Mouse (Mus musculus) kidney, adult 9 months (tissue): ENCODE measurements at regions not wholly inside any gene's neighbourhood (a gene's known extent, or its start where the extent isn't known, plus 50 kb on each side); places are given as distances from the start of the nearest gene placed in this dataset.

ENCODE experiments used
- DNase-seq: peaks from one replicate; pipeline ENCODE4 v3.0.0; 2022

- DNase-seq, result no peak
Measured at GRCm38 (mm10) chr10:120666202-120666860, 190.1 kb upstream of the Hmga2 start.

GRCm38 (mm10) chr10:120665670-120666069 lies 189.4 kb upstream of the Hmga2 start:
- DNase-seq, result no peak

DNA sequence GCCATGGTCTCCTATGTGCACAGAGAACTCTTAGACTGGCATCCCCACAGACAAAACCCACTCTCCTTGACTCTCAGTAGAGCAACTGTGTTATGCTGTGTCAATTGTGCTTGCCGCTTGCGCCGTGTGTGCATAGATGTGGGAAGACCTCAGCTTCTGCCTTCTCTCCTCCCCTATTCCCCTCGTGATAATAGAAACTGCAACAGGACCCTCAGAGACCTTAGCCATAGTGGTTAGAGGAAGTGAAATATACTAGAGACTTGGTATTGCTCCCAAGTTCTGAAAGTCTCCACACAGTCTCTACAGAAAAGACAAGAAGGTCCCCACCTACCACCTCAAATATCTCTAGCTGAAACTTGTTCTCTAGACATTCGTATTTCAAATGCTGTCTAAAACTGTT lies 188.2 kb upstream of the Hmga2 start:
- DNase-seq, result no peak

GRCm38 (mm10) chr10:120663396-120663795 lies 187.1 kb upstream of the Hmga2 start:
- DNase-seq, result no peak

GRCm38 (mm10) chr10:120660503-120660902 lies 184.2 kb upstream of the Hmga2 start:
- no peak for DNase-seq

GRCm38 (mm10) chr10:120655238-120655931 lies 179.1 kb upstream of the Hmga2 start:
- DNase-seq, result no peak

DNA sequence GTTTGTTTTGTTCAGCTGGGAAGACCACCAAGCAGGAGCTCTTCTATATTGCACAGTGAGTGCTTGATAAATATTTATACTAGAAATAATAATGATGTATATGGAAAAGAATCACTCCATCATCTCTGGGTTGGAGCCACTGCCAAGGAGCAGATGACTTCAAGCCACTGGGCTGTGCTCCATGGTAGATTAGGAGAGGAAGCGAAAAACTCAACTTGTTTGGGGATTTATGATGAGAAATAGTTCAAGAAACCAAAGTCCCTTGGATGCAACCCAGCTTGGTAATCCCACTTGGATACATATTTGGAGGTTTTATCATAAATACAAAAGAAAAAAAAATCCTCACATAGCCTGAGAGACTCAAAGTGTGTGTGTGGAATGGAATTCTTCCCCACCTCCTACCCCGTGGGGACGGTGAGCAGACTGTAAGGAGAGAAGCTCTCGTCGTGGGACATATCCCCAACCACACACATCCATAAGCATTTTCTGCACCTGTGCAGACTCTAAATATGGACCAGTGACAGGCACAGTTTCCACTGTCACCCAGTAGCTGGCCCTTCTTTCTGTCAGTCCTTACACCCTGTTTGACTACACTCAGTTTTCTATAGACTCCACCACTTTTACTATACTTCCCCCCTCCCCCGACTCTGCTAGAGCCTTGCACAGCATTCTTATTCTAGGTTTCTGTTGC lies 176.4 kb upstream of the Hmga2 start:
- DNase-seq, result no peak

GRCm38 (mm10) chr10:120651845-120652244 lies 175.6 kb upstream of the Hmga2 start:
- no peak for DNase-seq

GRCm38 (mm10) chr10:120650336-120650735 lies 174.1 kb upstream of the Hmga2 start:
- DNase-seq, result no peak

GRCm38 (mm10) chr10:120648741-120649140 lies 172.5 kb upstream of the Hmga2 start:
- DNase-seq, result no peak

DNA sequence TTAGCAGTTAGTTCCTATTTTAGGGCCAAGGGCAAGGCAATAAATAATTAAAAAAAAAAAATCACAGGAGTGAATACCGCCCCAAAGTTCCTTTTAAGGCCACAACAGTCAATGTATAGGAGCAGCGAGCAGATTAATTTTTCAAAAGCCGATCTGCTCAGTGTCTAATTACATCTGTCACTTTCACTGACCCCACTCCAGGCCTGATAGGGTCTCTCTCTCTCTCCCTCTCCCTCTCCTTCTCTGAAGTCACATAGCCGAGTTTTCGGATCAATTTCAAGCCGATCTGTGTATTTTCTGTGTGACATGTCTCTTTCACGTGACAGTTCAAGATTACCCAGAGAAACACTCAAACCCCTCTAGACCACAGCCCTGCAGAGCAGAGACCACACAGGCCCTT lies 171.8 kb upstream of the Hmga2 start:
- no peak for DNase-seq

GRCm38 (mm10) chr10:120647323-120647722 lies 171.1 kb upstream of the Hmga2 start:
- DNase-seq, result no peak

GRCm38 (mm10) chr10:120646862-120647311 lies 170.6 kb upstream of the Hmga2 start:
- no peak for DNase-seq

DNA sequence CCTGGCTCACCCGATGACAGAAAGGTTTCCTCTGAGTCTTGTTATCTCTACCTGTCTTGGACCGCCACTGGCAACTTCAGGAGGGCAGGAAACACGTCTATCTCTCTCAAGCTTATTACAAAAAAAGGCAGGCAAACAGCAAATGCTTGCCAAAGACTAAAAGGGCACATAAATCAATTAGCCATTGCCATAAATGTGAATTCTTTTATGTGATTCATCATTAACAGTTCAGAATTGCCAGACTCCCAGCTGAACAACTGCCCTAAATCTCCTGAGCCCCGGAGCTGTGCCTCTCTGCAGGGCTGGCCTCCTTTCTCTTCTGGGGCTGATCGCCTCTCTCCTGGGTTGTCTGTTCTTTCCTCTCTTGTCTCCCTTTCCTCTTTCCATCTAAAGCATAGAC lies 164.6 kb upstream of the Hmga2 start:
- no peak for DNase-seq

- no peak for DNase-seq
Measured at GRCm38 (mm10) chr10:120638316-120638715, 162.0 kb upstream of the Hmga2 start.

DNA sequence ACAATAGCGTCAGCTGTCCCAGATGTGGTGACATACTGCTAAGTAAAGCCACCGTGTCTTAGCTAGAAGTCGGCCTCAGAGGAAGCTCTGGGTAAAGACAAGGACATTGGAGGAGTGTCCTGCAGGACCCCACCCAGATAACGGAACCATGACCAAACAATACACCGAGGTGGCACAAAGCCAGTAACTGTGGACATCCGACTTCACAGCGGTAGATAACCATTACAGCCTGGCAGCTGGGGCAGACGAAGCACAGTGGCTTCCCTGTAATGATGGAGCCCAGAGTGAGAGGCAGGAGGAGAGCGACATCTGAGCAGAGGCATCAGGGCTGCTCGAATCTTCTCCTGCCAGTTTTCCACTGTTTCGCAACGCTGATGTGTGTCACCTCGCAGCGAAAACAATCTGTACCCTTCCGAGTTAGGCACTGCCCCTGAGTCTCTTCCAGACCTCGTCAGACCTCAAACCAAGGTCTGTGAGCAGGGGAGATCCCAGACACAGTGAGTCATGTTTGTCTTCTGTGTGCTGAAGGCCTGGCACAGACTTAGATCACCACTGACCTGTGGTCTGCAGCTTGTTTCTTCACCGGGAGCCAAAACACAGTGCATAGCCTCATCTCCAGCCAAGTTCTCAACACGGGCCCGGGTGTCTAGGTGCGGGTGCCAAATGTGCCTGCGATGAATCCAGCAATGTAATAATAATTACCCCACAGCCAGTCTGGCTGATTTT lies 159.7 kb upstream of the Hmga2 start:
- no peak for DNase-seq

- DNase-seq, result no peak
Measured at GRCm38 (mm10) chr10:120635194-120635593, 158.9 kb upstream of the Hmga2 start.

GRCm38 (mm10) chr10:120632071-120632470 lies 155.8 kb upstream of the Hmga2 start:
- no peak for DNase-seq

- no peak for DNase-seq
Measured at GRCm38 (mm10) chr10:120628066-120628465, 151.8 kb upstream of the Hmga2 start.

DNA sequence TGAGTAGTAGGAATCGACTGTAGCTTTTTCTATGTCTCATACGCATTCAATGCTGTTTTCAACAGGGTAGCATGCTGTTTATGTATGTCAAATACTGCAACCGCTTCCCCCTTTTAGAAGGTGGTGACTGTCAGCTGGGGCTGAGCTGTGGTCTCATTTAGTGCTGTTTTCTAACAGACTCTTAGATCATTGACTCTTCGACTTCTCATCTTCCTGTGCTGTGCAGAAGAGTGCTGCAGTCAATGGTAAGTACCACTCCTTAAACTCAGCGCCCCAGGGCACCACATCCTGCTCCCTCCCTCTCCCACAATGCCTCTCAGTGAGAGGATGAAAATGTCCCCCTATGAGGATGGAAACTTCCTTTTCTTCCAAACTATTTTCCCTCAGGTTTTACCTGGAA lies 149.2 kb upstream of the Hmga2 start:
- no peak for DNase-seq

DNA sequence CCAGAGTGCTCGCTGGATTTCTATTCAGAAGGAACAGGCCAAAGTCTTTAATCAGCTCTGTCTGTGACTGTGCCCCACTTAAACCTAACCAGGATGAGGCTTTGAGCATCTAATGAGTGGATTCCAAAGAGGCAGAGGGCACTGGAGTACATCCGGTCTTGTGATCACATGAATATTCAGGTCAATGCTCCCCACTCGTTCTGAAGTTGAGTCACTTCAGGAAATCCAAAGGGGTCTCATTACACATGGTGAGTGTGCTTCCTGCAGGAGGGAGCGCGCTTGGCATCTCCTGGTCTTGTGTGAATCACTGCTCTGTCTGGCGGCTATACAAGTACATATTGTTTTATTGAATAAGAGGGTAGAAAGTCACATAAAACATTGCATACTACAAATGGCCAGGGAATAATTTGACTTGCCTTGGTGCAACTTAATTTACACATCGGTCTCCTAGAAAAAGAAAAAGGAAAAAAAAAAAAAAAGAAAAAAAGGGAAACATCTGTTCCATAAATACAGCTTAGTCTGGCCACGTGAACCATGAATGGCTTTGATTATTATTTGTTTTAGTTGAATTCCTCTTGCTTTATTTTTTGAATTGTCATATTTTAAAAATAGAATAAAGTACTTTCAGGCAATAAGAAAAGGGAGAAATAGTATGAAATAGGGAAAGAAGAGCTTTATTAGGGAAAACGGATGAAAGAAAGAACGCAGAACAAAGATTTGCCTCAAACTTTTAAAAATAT lies 148.1 kb upstream of the Hmga2 start:
- DNase-seq, result no peak

GRCm38 (mm10) chr10:120616406-120617015 lies 140.2 kb upstream of the Hmga2 start:
- no peak for DNase-seq
